Mouse (Mus musculus): ENCODE measurements around the gene Tbc1d16.

DNA sequence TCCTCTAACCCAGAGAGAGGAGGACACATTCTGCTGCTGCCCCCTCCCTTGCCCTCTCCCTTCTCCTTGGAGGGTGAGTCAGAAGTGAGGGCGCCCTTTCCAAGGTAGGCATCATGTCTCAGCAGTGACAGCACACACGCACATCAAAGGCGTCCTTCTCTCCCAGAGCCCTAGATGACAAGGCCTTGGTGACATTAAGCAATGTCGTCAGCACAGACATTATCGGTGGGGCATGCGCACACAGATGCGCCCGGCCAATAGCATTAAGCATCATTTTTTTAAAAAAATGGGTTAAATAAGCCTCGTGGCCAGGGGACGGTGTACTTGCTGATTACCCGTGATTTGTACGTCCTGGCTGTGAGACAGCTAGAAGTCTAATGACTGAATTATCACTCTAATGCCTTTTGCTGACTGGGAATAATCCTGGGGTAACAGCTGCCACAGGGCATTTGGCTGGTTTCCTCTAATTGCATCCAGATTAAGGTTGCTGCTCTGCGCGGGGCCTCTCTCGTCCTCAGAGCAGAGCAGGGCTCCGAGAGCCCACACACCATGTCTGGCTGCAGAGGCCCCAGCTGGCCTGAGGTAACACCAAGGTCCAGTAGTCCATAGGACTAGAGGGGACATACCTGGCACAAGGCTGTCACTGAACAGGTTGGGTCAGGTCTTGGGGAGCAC is 83.4 kb downstream of the Tbc1d16 start:
- TF ChIP-seq CTCF (IDR thresholded peaks at IDR 0.05; ENCODE audit: low read depth, low read length), result no peak
- TF ChIP-seq POLR2A (IDR thresholded peaks at IDR 0.05; ENCODE audit: borderline replicate concordance, low read depth, low read length), result no peak

Measured in bone marrow macrophage, adult 2 months (primary cell).